Mouse (Mus musculus): ENCODE measurements around the gene Ndufb5.
A peak's percentile ranks its signal among the peaks of the same experiment; 100 is the strongest.
"Not testable (repeated sequence)": the region's sequence is repeated elsewhere in the genome, so short reads cannot be mapped to it uniquely, and the experiment has no call there.

Ndufb5 gene

DNA sequence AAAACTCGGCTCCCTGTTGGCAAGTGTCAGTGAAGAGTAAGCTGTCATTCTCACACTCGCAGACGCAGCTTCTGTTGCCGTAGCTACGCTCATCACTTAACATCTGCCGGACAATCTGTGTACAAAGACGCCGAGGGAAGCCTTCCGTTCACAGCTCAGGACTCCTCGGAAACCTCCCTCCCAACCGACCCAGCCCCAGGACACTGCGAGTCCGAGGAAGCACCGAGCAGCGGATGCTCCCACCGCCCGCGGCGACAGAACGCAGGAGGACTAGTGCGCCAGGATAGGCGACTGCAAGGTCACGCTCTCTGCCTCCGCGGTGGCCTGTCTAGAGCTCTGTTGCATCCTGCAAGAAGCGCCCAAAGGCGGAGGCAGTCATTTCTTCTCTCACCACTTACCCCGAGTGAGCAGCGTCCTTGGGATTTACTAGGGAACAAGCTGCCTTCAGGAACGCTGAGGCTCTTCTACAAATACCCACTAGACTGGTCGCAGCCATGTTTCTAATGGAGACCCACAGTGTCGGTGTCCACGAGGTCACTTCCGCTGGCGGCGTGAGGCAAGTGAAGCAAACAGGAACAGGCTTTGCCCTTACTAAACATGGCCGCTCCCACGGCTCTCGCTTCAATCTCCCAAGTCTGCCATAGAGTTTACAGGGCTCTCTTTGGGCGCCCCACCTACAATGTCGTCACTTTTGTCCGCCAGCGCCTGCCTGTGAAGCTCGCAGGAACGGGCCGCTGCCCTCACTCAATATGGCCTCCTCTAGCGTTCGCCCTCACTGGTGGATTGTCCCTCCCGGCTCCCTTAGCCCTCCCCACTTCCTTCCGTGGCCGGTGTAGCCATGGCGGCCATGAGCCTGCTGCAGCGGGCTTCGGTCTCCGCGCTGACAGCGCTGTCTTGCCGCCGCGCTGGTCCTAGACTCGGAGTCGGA, at the start of gene Ndufb5:
Gene Ndufb5, plus strand, starts transcription at position 747 of the 928 bp plus-strand sequence.
- peak; percentile 97 for DNase-seq

DNA sequence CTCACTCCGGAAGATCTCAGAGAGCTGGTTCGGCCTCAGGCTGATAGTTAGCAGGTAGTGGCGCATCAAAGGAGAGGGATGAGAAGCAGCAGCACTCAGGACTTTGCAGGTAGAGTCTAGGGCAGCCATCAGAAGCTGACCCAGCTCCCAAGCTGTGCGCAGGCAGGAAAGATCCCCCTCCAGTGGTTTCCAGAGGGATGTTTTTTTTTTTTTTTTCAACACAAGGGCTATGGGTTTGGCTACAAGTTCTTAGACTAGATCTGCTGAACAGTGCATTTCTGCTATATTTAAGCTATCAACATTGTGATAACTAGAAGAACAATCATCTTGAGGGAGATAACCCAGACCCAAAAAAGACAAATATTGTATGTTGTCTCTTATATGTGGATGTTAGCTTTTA, 49.6 kb upstream of the Ndufb5 start:
- no peak for DNase-seq

DNA sequence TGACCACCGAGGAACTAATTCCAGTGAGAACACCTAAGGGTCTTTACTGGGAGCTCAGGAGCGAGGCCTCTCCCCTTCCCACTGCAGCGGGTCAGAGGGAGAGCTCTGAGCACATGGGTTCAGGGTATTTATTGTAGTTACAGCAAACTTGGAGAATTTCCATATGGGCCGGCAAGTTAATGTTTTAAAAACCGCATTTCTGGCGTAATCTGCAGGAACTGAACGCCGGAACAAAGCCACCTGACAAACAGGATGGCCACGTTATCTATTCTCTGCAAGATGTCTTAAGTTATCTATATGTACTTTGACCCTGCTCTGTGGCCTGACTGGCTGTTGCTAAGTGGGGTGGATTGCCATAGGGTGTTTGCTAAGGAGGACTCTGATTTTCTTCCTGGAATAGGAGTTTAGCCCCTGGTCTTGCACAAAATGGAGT, 47.2 kb upstream of the Ndufb5 start:
- DNase-seq, result no peak

DNA sequence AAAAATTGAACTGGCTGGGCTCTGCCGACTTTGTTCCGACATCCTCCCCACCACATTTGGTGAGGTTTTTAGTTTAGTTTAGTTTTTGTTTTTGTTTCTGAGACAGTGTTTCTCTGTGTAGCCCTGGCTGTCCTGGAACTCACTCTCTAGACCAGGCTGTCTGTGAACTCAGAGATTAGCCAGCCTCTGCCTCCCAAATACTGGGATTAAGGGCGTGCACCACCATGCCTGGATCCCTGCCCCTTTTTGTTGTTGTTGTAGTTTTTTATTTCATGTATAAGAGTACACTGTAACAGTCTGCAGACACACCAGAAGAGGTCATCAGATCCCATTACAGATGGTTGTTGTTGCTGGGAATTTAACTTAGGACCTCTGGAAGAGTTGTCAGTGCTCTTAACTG, 46.8 kb upstream of the Ndufb5 start:
- no peak for DNase-seq

DNA sequence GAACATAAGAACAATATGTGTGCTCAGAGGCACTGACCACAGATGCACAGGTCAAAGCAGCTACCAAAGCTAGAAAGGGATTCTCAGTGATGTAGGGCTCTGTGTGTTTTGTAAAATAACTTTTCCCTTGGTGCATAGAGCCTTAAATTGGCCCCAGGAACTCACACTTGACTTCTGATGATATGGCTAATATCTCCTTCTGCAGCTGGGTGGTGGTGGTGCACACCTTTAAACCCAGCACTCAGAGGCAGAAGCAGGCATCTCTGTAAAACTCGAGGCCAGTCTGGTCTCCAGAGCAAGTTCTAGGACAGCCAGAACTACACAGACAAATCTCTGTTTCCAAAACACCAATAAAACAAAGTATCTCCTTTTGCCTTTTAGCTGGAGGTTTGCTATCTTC, 45.9 kb upstream of the Ndufb5 start:
- no peak for DNase-seq

DNA sequence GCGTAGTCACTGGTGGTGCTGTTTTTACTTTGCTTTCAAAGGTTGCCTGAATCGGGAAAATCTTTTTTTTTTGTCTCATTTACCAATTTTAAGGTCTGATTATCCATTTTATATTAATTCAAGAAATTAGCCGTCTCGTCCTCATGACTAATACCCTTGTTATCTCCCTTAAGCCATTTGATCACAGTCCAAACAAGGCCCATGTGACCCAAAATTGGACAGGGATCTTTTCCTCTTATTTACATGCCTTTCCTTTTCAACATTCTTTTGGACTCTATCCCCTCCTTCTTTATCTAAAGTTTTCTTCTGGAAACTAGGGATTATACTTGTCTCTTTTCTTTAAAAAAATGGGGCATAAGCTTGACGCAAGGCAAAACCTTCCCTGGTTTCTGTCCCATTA, 44.9 kb upstream of the Ndufb5 start:
- no peak for DNase-seq

DNA sequence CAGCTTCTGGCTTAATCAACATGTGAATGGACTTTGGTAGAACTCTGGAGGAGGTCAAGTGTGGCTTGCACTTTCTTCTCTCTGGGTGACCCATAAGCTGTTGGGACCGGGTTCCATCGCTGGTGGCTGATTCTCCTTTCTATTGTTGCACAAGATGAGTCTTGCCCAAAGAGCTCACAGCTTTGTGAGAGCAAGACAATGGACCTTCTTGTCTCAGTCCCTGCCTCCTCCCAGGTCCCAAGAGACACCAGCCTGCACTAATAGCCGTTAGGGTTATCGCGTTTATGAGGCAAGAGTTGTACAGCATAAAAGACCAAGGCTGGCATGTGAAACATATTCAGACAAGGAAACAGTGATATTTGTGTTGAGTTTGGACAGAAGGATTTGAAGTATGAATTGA, 42.6 kb upstream of the Ndufb5 start:
- DNase-seq, result no peak

DNA sequence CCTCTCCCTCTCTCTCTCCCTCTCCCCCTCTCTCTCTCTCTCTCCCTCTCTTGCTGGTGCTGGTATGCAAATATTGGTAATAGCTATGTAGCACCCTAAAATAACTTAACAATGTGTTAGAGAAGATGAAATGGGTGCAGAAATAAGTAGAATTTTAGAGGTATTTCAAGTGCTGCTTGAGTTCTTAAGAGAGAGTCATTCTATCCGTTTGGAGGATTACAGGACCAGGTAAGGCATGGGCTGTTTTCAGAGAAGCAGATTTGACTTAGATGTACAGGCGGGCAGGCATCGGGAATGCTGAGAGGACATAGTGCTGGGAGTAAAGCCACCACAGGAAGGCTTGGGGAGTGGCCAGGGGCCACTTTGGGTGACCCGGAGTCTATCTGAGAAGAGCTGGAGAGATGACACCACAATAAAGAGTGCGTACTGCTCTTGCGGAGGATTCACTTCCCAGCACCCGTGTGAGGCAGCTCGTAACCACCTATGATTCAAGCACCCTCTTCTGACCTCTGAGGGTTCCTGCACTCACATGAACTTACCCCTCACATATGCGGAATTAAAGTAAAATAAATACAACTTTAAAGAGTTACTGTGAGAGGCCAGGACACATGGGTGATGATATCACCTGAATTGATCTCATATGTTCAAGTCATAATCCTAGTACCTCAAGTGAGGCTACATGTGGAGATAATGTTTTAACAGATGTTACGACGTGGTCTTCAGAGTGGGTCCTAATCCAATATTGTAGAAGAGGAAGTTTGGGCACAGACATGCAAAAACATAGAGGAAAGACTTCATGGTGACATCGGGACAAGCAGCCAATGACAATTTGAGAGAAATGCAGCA, 41.8 kb upstream of the Ndufb5 start:
- DNase-seq, result no peak

DNA sequence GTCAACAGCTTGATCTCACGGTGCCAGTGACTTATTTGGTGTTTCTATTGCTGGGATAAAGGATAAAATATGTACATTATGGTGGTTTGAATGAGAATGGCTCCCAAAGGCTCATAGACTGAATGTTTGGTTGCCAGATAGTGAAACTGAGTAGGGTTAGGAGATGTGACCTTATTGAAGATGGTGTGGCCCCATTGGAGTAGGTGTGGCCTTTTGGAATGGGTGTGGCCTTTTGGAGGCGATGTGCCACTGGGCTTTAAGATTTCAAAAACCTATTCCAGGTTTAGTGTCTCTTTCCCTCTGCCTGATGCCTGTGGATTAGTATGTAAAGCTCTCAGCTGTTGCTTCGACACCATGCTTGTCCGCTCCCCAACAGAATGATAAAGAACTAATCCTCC, 41.2 kb upstream of the Ndufb5 start:
- no peak for DNase-seq

DNA sequence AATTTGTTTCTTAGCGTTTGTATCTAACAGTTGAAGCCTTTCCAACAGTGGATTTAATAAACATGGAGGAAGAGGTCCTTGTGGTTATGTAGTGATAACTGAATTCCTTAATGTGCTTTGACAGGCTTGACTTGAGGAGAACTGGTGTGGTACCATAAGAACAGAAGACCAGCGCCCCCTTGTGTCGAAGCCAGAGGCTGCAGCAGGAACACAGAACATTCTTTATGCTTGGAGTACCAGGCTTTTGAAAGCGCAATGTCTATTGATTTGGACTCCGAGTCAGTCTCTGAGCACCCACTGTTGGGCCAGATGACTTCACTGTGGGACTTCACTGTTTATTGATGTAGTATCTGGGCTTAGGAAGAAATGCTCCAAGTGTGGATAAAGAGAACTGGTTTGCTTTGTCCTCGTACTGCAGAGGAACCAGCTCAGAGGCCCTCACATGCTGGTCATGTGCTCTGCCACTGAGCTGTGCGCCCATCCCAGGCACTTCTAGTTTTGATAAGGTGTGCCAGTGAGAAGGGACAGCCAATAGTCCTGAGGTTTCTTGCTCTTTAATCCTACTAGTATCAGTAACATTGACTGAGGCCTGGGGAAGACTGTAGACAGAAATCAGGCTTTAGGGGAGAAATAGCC, 38.4 kb upstream of the Ndufb5 start:
- DNase-seq, result peak; percentile 88

DNA sequence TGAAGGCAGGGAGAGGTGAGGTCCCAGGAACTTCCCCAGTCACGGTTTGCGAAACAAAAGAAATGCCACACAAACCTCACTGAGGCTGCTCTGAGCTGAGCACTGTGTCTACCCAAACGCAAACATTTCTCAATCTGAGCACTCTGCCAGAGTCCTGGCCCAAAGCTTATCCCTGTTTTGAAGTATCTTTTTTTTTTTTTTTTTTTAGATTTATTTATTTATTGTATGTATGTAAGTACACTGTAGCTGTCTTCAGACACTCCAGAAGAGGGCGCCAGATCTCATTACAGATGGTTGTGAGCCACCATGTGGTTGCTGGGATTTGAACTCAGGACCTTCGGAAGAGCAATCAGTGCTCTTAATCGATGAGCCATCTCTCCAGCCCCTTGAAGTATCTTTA, 32.8 kb upstream of the Ndufb5 start:
- not testable (repeated sequence) for DNase-seq

DNA sequence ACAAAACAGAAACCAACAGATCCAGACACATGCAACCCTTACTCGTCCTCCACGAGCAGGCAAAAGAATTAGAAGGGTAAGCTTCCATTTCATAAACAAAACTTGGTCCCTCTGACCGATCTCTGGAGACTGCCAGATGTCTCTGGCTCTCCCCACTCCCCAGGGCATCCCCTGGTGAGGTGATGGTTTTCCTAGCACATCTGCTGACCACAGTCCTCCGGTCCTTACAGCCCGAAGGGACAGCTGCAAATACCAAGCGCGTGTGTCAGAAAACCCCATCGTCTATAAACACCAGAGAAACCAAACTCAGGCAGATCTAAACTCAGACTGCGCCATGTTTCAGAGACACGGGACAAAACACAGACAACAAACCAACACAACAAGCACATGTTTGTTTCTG, 32.2 kb upstream of the Ndufb5 start:
- DNase-seq, result not testable (repeated sequence)

DNA sequence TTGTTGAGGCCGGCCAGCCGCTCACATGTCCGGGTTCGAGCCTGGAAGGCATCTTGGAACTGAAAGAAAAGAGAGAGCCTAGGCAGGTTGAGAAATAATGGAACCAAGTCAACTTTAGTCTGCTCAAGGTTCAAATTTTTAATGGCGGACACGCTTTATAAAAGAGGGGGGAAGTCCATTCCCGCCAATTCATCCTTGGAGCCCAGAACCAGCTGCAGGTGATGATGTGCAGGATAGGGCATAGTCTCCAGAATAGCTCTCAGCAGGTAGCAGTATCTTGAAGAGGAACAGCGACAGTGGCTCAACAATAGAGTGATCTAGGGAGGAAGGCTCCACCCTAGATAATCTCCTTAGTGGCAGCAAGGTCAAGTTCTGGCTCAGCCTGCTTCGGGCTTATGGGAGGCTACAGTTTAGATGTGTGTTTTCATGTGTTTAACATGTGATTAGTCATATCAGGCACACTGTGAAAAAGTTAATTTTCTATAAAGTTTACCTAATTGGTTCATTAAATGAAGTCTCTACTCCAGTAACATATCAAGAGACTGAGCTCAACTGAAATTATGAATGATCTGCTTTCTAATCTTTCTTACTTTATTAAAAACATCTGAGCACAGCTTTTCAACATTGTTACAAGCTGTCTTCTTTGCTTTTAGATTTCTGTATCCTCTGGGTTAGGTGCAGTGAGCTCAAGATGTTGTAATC, 31.0 kb upstream of the Ndufb5 start, which contains the start of gene Actl6a:
Gene Actl6a, plus strand, starts transcription at position 652 of the 702 bp plus-strand sequence.
- not testable (repeated sequence) for DNase-seq

DNA sequence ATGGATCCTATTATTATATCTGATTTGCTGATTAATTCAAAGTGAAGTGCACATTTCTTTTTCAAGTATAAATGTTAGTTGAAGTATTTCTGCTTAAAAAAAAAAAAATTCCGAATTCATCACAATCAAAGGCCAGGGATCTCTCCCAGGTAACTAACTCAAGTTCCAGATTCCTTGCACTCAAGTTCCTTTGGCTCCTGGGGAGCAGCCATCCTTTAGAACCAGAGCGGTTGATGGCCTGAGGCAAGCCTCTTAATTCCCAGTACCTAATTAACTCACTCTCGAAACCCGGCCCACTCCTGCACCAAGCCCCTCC, 28.8 kb upstream of the Ndufb5 start:
- DNase-seq, result no peak

DNA sequence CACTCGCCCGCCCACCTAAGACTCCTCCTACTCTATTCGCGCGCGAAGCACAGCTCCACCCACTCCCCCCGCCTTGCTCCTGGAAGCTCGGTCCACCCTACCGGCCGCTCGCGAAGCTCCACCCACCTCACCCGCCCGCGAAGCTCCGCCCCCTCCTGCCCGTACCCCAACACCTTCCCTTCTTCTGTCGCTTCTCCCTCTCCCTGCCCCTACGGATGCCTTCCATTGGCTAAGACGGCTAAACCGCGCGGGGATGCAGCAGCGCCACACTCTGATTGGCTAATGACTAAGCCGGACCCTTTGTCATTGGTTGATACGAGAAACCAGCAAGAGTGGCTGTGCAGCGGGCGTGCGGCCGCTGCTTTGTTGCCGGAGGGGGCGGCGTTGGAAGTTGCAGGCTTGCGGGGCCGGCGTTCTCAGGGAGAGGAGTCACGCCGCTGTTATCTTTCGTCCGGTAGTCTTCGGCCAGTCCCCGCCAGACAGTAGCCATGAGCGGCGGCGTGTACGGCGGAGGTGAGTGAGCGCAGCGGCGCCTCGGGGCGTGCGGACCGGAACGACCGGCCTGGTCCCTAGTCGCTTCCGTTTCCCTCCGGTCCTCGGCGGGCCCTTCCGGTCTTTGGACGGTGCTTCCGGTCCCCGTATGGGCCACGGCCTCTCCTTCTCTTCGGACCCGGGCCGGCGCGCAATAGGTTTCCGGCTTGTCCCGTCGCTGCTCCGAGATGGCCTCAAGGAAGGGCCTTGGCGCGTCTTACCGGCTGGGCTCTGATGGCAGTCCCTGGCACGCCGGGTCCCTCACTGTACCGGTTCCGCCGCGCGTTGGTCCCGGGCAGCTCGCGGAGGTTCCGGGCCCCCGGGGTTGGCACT, 28.2 kb upstream of the Ndufb5 start:
- peak; percentile 99 for DNase-seq

DNA sequence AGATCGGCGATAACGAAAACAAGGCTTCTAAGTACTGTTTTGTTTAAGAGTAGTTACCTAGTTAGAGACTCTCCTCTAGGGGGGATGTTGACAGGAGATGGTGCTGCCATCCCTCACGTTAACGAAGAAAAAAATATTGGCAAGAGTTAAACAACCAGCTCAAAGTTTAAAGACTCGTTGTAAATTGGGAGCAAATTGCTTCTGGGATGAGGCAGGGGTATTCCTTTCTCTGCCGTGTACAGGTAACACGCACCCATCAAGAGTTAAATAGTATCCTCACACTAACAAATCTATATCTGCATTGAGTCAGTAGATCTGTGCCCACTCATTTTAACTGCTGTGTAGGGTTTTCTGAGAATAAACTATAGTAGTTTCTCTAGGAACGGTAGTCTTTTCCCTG, 27.4 kb upstream of the Ndufb5 start:
- no peak for DNase-seq

DNA sequence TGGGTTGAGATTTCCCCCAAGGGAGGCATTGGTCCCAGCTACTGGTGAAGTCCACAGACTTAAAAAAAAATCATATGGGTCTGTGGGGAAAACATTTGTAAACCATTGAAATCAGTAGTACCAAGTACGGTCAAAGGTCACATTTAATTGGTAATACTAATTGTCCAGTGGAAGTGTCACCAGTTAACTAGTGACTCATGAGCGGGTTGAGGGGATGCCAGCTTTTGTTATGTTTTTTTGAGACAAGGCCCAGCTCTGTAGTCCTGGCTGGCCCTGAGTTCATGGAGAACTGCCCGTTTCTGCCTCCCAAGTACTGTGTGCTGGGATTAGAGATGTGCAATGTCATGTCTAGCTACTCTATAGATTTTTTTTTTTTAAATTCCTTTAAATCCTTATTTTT, 23.1 kb upstream of the Ndufb5 start:
- no peak for DNase-seq

DNA sequence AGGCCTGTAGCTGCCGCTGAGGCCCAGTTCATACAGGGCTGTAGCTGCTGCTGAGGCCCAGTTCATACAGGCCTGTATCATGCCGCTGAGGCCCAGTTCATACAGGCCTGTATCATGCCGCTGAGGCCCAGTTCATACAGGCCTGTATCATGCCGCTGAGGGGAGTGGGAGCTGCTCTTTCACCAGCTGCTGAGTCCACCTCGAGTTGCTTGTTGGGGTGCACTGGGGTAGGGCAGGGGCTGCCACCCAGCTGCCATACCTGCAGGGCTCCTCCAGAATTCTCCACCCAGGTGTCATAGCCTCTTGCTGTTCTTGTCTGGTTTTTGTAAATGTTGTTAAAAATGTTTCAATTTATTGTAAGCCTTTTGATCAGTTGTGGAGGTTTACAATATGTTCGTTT, 19.4 kb upstream of the Ndufb5 start:
- not testable (repeated sequence) for DNase-seq

DNA sequence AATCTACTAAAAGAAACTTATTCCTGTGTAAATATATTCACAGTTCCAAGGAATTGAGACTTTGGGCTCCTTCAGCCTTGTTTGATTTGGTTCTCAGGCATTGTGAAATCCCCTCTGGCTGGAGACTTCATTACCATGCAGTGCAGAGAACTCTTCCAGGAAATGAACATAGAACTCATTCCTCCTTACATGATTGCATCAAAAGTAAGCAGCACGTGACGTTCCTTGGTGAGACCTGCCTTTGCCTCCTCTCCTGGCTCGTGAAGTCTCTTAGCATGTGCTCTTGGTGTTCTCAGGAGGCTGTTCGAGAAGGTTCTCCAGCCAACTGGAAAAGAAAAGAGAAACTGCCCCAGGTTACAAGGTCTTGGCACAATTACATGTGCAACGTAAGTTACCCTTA, 18.5 kb upstream of the Ndufb5 start:
- no peak for DNase-seq

DNA sequence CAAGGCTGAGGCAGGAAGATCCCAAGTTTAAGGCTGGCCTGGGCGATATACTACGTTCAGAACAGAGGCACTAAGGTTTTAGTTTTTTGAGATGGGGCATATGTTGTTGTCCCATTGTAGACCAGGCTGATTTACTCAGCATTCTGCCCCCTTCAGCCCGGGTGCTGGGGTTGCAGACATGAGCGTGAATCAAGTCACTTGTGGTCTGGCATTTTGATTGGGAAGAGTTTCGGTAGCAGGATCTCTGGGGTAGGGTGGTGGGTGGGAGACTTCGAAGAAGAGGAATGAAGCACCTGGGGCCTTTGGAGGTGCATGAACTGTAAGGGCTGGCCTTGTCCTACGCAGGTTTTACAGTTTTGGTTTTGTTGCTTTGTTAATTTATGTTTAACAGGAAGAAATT, 12.6 kb upstream of the Ndufb5 start:
- DNase-seq, result no peak

DNA sequence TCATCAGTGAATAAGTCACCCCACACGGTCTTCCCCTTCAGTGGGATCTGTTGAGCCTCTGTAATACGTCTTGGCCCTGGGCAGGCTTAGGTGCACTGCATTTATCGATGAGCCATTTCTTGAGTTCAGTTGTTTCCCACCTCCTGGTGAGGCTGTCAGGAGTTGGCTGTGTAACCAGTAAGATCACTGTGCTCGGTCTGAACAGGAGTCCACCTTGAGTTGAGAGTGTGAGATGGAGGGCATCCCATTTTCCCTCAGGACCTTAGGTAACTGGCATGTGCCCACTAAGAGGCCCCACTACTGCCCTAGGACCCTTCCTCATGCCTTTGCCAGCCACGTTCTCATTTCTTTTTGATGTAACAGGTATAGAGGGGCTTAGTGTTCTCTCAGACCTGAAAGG, 10.8 kb upstream of the Ndufb5 start:
- DNase-seq, result no peak

DNA sequence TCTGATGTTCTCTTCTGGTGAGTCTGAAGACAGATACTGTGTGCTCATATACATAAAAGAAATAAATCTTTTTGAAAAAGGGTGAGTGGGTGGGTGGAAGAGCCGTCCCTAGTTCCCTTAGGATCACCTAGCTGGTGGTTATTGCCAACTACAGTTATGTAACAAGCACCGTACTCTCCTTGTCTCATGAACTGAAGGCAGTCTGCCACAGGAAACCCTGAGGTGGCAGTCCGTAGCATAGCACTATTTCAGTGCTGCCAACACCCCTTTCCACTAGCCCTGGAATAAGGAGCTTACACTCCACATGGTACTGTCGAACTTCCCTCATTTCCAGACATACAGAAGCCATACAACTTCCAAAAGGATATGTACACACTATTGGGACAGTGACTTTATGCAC, 8.9 kb upstream of the Ndufb5 start:
- DNase-seq, result no peak

Measured in thymus, postnatal 14 days (tissue).